Mouse (Mus musculus) heart, embryonic 12.5 days (tissue): ENCODE results near the gene Tsks. TPM values are rescaled to one million over a fixed set of nuclear protein-coding genes. Genes with fewer than 3 reads are reported as not detected.

Experiments
- ATAC-seq: fragments of 200-750 bp; cut with Nextera tagmentation; 2 replicates; pipeline ENCODE4 v1.8.0; 2017; ENCODE audit warnings: moderate TSS enrichment, moderate library complexity; ENCODE audit not compliant: insufficient number of reproducible peaks, low FRiP score
- H3K27ac ChIP-seq: fragments of 300-500 bp; sonication (generic); 2 replicates; pipeline ENCODE4 v1.5.1; 2016; ENCODE audit warnings: mild to moderate bottlenecking, moderate library complexity; ENCODE audit not compliant: poor library complexity, severe bottlenecking
- H3K27me3 ChIP-seq: fragments of 300-500 bp; sonication (generic); replicated peaks from 2 replicates; pipeline ENCODE4 v1.6.1; 2016; ENCODE audit warnings: mild to moderate bottlenecking, moderate library complexity
- H3K36me3 ChIP-seq: fragments of 300-500 bp; sonication (generic); 2 replicates; pipeline ENCODE4 v1.6.1; 2016; ENCODE audit warnings: mild to moderate bottlenecking, moderate library complexity
- H3K4me1 ChIP-seq: fragments of 300-500 bp; sonication (generic); replicated peaks from 2 replicates; pipeline ENCODE4 v1.6.1; 2016; ENCODE audit warnings: mild to moderate bottlenecking
- H3K4me2 ChIP-seq: fragments of 300-500 bp; sonication (generic); 2 replicates; pipeline ENCODE4 v1.6.1; 2016; ENCODE audit warnings: mild to moderate bottlenecking, moderate library complexity
- H3K4me3 ChIP-seq: fragments of 300-500 bp; sonication (generic); 2 replicates; pipeline ENCODE4 v1.5.1; 2016; ENCODE audit warnings: mild to moderate bottlenecking
- H3K9ac ChIP-seq: fragments of 300-500 bp; sonication (generic); 2 replicates; pipeline ENCODE4 v1.6.1; 2016; ENCODE audit warnings: mild to moderate bottlenecking, moderate library complexity
- H3K9me3 ChIP-seq: fragments of 300-500 bp; sonication (generic); replicated peaks from 2 replicates; pipeline ENCODE4 v1.6.1; 2016; ENCODE audit warnings: mild to moderate bottlenecking, moderate library complexity
- WGBS: fragments of 180-500 bp; shearing (Covaris S2); methylation state at CpG from one replicate; pipeline ENCODE4 v1.1.7; 2016; 5-methylcytosine and 5-hydroxymethylcytosine counted together
- polyA plus RNA-seq: library from polyadenylated mRNA; unstranded; fragments of >200 nt; fragmentation: Nextera tagmentation; extraction: Ambion mirVana; gene quantifications from 2 replicates; pipeline ENCODE4 v1.2.1, GENCODE M21; 2016

The Tsks gene
- 0.19 TPM in 1 of 2 replicates, not detected in the other for polyA plus RNA-seq

DNA sequence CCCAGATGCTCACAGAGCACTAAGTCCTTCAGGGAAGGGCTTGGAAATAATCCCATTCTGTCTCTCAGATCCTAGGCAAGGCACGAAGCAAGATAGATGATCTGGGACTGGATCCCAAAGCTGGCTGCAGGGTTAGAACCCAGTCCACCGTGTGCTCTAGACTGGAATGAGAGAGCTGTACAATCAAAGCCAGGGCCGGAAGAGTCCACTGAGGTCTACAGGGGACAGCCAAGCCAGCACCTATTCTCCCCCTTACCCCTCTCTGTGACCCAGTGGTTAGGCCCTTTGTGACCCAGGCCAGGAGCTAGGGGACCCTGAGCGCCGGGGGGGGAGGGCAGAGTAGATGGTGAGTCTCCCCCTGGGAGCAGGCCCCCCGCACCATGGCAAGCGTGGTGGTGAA lies at the start of gene Tsks:
Gene Tsks, plus strand, starts transcription at position 301 of the 400 bp plus-strand sequence.
- Histone ChIP-seq H3K4me3 (no peak within 1 kb of the TSS), H3K36me3 (no peaks in the 10 kb centered on the region), H3K9ac (no peak within 1 kb of the TSS), H3K9me3 (0 out of 2 replicates have a peak, but pooled peaks cover 2% of the 10 kb centered on the region), H3K27me3 (peaks cover 3% of the 10 kb centered on the region), H3K4me2 (no peak within 1 kb of the TSS), H3K27ac (no peak within 1 kb of the TSS), H3K4me1 (no peaks in the 10 kb centered on the region)
- WGBS: 76% methylated on average over 7 of the region's 7 CpGs
- no peak for ATAC-seq

DNA sequence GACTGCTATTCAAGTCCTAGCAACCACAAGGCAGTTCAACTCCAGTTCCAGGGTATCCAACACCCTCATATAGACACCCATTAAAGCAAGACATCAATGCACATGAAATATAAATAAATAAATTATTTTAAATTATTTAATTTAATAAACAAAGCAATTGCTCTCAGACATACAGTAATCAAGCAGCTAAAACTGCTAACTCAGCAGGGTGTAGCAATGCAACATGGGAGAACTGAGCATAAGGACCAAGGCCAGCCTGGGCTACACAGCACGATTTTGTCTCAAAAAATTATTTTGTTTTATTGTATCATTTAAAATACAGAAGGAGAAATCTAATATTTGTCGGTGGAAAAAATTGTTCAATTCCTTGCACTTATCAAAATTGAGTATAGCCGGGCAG lies 48.8 kb upstream of the Tsks start:
- Histone ChIP-seq H3K27me3 (no peaks in the 10 kb centered on the region), H3K9ac (no peak overlapping the region), H3K9me3 (no peaks in the 10 kb centered on the region), H3K4me1 (peaks cover 46% of the 10 kb centered on the region), H3K4me3 (no peak overlapping the region), H3K36me3 (peaks cover 18% of the 10 kb centered on the region), H3K4me2 (no peak overlapping the region), H3K27ac (no peak overlapping the region)
- no peak for ATAC-seq
- 82% methylated on average over 3 of the region's 3 CpGs for WGBS

DNA sequence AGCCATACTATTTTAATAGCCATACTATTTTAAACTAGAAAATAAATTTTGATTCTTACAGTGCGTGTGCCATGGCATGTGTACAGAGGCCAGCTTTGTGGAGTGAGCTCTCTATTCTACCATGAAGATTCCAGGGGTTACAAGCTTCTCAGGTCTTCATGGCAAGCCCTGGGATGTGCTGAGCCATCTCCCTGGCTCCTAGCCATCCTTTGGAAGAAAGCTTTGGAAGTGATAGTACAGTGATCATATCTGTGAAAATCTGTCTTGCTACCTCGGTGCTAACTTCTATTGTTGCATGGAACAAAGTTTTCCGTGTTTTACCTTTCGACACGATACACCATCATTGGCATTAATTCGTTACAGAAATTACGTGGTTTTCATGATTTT lies 47.8 kb upstream of the Tsks start:
- Histone ChIP-seq H3K4me2 (peak overlapping the region; percentile 77), H3K4me1 (peaks cover 41% of the 10 kb centered on the region), H3K9me3 (no peaks in the 10 kb centered on the region), H3K9ac (no peak overlapping the region), H3K4me3 (peak overlapping the region; percentile 65; the same call in 1 of the 2 replicates), H3K27me3 (no peaks in the 10 kb centered on the region), H3K27ac (no peak overlapping the region), H3K36me3 (peaks cover 24% of the 10 kb centered on the region)
- 78% methylated on average over 7 of the region's 7 CpGs for WGBS
- no peak for ATAC-seq

DNA sequence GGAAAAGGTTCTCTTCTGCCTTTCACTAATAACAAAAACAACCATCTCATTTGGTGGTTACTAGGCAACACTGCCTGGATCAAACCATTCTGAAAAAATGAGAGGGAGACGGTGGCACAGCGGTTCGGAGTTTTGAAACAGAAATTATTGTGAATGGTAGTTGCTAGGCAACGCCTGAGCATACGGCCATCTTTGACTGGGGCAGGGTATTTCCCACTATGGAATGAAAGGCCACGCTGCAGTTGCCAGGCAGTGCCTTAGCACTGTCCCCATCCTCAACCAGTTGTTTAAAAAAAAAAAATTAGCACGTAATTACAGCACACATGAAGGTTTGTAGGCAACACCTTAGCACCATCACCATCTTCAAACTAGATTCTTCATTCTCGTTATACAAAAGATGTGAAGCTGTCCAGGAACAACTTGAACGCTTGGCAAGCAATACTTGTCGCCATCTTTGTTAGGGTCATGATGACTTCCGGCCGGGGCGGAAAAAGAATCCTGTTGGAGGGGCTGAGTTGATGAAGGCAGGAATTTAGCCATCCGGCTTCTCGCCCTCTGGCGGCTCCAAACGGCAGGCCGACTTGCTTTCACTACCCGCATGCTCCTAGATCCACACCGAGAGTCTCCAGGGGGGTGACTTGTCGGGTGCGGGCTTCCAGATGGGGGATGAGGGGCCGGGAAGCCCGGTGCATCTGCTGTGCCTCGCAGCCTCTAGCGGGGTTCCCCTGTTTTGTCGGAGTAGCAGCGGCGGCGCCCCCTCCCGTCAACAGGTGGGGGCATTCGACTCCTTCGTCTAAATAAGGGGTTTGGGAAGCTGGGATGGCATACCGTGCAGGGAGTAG lies 47.2 kb upstream of the Tsks start, which contains the start of gene Fuz:
Gene Fuz, plus strand, starts transcription at position 487 of the 842 bp plus-strand sequence.
- ATAC-seq: peak; percentile 55
- 3% methylated on average over 34 of the region's 34 CpGs for WGBS

DNA sequence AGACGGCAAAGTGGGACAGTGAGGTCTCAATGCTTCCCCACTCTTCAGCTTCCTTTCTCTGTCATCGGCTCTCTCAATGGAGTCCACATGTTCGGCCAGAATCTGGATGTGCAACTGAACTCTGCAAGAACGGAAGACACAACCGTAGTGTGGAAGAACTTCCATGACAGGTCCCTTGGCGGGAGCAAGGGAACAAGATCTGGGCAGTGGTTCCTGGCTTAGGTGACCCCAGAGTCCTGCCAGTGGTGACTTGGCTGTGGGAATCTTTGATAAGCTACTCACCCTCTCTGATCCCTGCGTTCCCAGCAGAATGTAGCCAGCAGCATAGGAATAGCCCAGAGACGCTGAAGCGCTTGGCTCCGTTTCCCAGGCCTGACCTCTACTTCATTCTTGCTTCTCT lies 46.5 kb upstream of the Tsks start:
- ATAC-seq: no peak
- WGBS: 38% methylated on average over 10 of the region's 10 CpGs
- Histone ChIP-seq H3K4me1 (peaks cover 36% of the 10 kb centered on the region), H3K4me3 (peak overlapping the region; percentile 65), H3K4me2 (peak overlapping the region; percentile 77), H3K9ac (peak overlapping the region; percentile 78), H3K36me3 (peaks cover 30% of the 10 kb centered on the region), H3K9me3 (no peaks in the 10 kb centered on the region), H3K27ac (peak overlapping the region; percentile 79), H3K27me3 (no peaks in the 10 kb centered on the region)

More for the DNA sequence above, 47.2 kb upstream of the Tsks start, which contains the start of gene Fuz:
- H3K4me3 ChIP-seq: peak within 1 kb of the TSS; percentile 65
- H3K27ac ChIP-seq: peak within 1 kb of the TSS; percentile 79
- H3K27me3 ChIP-seq: no peaks in the 10 kb centered on the region
- peaks cover 25% of the 10 kb centered on the region for H3K36me3 ChIP-seq
- peak within 1 kb of the TSS; percentile 77 for H3K4me2 ChIP-seq
- H3K4me1 ChIP-seq: peaks cover 36% of the 10 kb centered on the region
- no peaks in the 10 kb centered on the region for H3K9me3 ChIP-seq
- H3K9ac ChIP-seq: peak within 1 kb of the TSS; percentile 78

DNA sequence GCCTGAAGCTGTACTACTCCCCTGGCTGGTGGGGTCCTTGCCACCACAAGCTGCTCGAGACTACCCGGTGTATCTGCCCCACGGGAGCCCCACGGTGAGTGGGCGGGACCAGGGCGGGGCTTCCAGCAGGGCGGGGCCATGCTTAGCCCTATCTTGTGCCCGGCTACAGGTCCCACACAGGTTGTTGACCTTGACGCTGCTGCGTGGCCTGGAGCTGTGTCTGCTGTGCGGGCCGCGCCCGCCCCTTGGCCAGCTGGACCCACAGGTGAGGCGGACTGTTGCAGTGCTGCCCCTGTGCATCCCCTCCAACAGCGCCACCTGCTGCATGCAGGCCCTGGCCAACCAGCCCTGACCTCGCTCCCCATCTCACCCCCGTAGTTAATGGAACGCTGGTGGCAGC lies 44.4 kb upstream of the Tsks start:
- H3K9ac ChIP-seq: no peak overlapping the region
- H3K36me3 ChIP-seq: peaks cover 50% of the 10 kb centered on the region
- no peaks in the 10 kb centered on the region for H3K27me3 ChIP-seq
- H3K4me2 ChIP-seq: 0 out of 2 replicates have a peak overlapping the region, but pooled peaks have one; percentile 13
- 31% methylated on average over 19 of the region's 19 CpGs for WGBS
- H3K4me3 ChIP-seq: no peak overlapping the region
- H3K9me3 ChIP-seq: no peaks in the 10 kb centered on the region
- no peak for ATAC-seq
- H3K27ac ChIP-seq: no peak overlapping the region
- peaks cover 35% of the 10 kb centered on the region for H3K4me1 ChIP-seq

DNA sequence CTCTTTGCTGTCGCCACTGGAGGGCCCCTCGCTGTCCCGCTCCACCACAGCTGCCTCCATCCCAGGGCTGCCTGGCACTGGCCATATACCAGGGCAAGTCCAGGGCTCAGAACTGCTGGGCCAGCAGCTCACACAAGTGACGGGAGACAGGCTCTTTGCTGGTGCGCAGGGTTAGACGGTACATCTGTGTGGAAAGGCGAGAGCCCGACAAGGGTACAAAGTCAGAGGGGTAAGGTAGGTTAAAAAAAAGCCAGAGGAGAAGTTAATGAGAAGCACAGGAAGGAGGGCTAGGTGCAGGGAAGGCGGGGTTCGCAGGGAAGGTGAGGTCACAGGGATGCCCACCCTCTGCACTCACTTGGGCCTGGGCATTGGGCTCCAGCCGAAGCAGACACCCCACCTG lies 42.4 kb upstream of the Tsks start:
- H3K4me3 ChIP-seq: no peak overlapping the region
- no peak overlapping the region for H3K9ac ChIP-seq
- WGBS: 89% methylated on average over 11 of the region's 11 CpGs
- H3K9me3 ChIP-seq: no peaks in the 10 kb centered on the region
- H3K36me3 ChIP-seq: peaks cover 70% of the 10 kb centered on the region
- H3K27ac ChIP-seq: no peak overlapping the region
- no peaks in the 10 kb centered on the region for H3K27me3 ChIP-seq
- H3K4me1 ChIP-seq: peaks cover 29% of the 10 kb centered on the region
- H3K4me2 ChIP-seq: no peak overlapping the region; the same call in 1 of the 2 replicates
- no peak for ATAC-seq

DNA sequence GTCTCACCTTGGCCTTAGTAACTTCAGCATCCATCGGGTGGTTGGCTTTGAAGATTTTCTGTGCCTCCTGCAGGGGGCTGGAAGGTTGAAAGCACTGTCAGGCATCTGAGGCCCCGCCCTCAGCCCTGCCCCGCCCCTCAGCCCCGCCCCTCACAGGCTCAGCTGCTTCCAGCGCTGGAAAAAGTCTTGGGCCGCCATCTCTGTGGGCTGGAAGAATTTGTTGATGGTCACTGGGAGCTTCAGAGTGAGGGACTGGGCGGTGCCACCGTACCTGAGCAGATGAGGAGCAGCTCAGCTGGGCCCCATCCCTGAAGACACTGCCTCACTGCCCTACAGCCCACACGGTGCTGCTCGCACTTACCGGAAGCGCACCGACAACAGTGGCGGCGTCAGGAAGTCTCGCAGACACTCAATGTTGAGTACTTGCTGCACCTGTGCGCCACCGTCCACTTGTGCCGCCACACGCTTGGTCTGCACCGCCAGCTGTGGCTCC lies 41.7 kb upstream of the Tsks start:
- H3K4me2 ChIP-seq: peak overlapping the region; percentile 63
- H3K9ac ChIP-seq: no peak overlapping the region
- peak; percentile 49 for ATAC-seq
- H3K4me3 ChIP-seq: peak overlapping the region; percentile 28
- no peaks in the 10 kb centered on the region for H3K9me3 ChIP-seq
- peak overlapping the region; percentile 47; the same call in 1 of the 2 replicates for H3K27ac ChIP-seq
- no peaks in the 10 kb centered on the region for H3K27me3 ChIP-seq
- 20% methylated on average over 21 of the region's 21 CpGs for WGBS
- H3K4me1 ChIP-seq: peaks cover 29% of the 10 kb centered on the region
- H3K36me3 ChIP-seq: peaks cover 77% of the 10 kb centered on the region

DNA sequence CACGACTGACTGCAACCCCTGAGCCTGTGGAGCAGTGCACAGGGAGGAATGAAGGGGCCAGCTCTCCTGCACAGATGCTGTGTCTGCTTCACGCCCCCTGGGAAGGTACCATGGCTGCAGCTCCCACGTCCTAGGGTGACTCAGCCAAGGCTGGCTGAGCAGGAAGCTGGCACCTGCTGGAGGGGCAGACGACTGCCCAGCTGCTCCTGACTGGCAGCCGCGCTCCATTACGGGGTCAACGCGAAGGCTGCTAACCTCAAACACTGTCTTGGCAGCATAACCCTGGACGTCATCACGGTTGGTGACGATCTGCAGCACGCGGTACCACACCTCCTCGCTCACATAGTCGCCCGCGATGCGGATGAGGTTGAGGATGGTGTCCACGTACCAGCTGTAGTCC lies 37.6 kb upstream of the Tsks start:
- 87% methylated on average over 20 of the region's 20 CpGs for WGBS
- Histone ChIP-seq H3K4me3 (no peak overlapping the region), H3K27me3 (no peaks in the 10 kb centered on the region), H3K27ac (no peak overlapping the region), H3K9me3 (no peaks in the 10 kb centered on the region), H3K36me3 (peaks cover 99% of the 10 kb centered on the region), H3K4me2 (no peak overlapping the region), H3K9ac (no peak overlapping the region), H3K4me1 (peaks cover 13% of the 10 kb centered on the region)
- no peak for ATAC-seq

DNA sequence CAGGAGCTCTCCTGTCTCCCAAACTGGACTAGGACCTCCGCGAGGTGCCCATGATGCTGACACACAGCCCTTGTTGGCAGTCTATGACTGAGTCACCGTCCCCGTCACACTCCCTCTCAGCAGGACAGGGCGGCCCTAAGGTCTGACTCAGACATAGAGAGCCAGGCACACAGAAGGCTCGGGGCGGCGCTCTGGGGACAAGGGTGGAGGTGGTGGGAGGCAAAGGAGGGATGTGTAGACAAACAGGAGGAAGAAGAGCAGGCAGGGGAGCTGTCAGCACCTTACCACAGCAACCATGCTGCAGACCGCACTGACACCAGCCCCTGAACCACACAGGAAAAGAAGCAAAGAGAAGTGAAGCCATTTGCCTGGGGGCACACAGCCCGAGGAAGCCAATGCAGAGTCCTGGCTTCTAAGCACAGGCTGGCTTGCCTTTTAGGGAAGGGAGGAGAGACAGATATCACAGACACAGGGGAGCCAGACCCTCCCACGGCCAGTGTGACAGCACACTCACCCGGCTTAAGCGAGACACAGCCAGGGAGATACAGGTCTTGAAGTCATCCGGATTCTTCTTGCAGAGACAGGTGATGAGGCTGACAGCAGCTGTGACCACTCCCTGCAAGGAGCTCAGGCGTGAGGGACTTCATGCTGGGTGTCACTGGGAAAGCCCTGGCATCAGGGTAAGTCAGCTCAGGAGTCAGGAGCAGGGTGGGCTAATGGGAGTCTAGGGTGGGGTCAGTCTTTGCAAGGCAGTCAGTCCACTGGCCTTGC lies 34.1 kb upstream of the Tsks start:
- Histone ChIP-seq H3K27me3 (no peaks in the 10 kb centered on the region), H3K36me3 (peaks cover 98% of the 10 kb centered on the region), H3K9ac (no peak overlapping the region), H3K27ac (no peak overlapping the region), H3K4me1 (peaks cover 1% of the 10 kb centered on the region), H3K4me2 (no peak overlapping the region), H3K9me3 (no peaks in the 10 kb centered on the region), H3K4me3 (no peak overlapping the region)
- no peak for ATAC-seq
- 78% methylated on average over 15 of the region's 15 CpGs for WGBS

DNA sequence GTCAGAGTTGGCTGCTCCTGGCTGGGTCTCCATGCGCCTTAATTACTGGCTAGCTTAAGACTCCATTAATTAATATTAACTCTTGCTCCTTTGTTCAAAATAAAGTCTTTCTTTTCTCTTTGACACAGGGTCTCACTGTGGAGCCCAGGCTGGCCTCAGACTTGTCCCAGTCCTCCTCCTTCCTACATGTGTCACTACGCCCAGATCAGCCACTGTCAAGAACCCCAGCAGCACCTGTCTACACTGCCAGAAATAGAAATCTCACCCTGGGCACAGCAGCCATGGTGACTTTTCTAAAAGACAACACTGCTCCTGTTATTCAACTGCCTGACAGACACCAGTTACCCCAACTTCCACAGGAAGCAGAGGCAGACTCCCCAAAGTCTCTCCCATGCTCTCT lies 28.6 kb upstream of the Tsks start:
- H3K9ac ChIP-seq: no peak overlapping the region
- H3K4me3 ChIP-seq: no peak overlapping the region
- 0 out of 2 replicates have a peak overlapping the region, but pooled peaks have one; percentile 32 for H3K27ac ChIP-seq
- no peaks in the 10 kb centered on the region for H3K27me3 ChIP-seq
- no peaks in the 10 kb centered on the region for H3K9me3 ChIP-seq
- 72% methylated on average over 2 of the region's 2 CpGs for WGBS
- H3K4me2 ChIP-seq: no peak overlapping the region
- H3K4me1 ChIP-seq: peaks cover 40% of the 10 kb centered on the region
- H3K36me3 ChIP-seq: peaks cover 71% of the 10 kb centered on the region
- no peak for ATAC-seq
